Mouse (Mus musculus) gastrocnemius, postnatal 10 days (tissue): ENCODE measurements around the gene Gm20388. TPM values are rescaled to one million over a fixed set of nuclear protein-coding genes. Genes with fewer than 3 reads are reported as not detected.

Experiments used
- DNase-seq: peaks from one replicate; pipeline ENCODE4 v3.0.0; 2021; ENCODE audit warnings: mixed read lengths
- total RNA-seq, 2 experiments: library from RNA; stranded (reverse); gene quantifications; 2 replicates each; pipeline ENCODE4 v1.2.3; 2021

The Gm20388 gene
- total RNA-seq, 2 experiments from 2014 or later, result 2.9 to 6.0 TPM

GRCm38 (mm10) chr8:124089016-124089415, 4178.4 kb downstream of the Gm20388 start:
- DNase-seq, result no peak

GRCm38 (mm10) chr8:124090473-124090872, 4179.8 kb downstream of the Gm20388 start:
- DNase-seq, result no peak

- no peak for DNase-seq
Observed at GRCm38 (mm10) chr8:124098953-124099622, 4188.4 kb downstream of the Gm20388 start.

- DNase-seq, result no peak
Observed at GRCm38 (mm10) chr8:124099623-124099965, 4189.0 kb downstream of the Gm20388 start.

- DNase-seq, result no peak
Observed at GRCm38 (mm10) chr8:124105869-124106268, 4195.2 kb downstream of the Gm20388 start.

- DNase-seq, result no peak
Observed at GRCm38 (mm10) chr8:124106328-124107195, 4195.9 kb downstream of the Gm20388 start.

- DNase-seq, result no peak
Observed at GRCm38 (mm10) chr8:124113108-124113507, 4202.5 kb downstream of the Gm20388 start.

- DNase-seq, result no peak
Observed at GRCm38 (mm10) chr8:124125241-124125640, 4214.6 kb downstream of the Gm20388 start.

GRCm38 (mm10) chr8:124137261-124137660, 4226.6 kb downstream of the Gm20388 start:
- DNase-seq, result no peak

- no peak for DNase-seq
Observed at GRCm38 (mm10) chr8:124140211-124140790, 4229.7 kb downstream of the Gm20388 start.

GRCm38 (mm10) chr8:124140868-124141431, 4230.3 kb downstream of the Gm20388 start:
- DNase-seq, result no peak

GRCm38 (mm10) chr8:124141681-124142391, 4231.2 kb downstream of the Gm20388 start:
- no peak for DNase-seq

GRCm38 (mm10) chr8:124143003-124143402, 4232.4 kb downstream of the Gm20388 start:
- no peak for DNase-seq

GRCm38 (mm10) chr8:124143871-124144618, 4233.4 kb downstream of the Gm20388 start:
- no peak for DNase-seq

GRCm38 (mm10) chr8:124144619-124144980, 4234.0 kb downstream of the Gm20388 start:
- DNase-seq, result no peak

- DNase-seq, result no peak
Observed at GRCm38 (mm10) chr8:124146286-124146685, 4235.6 kb downstream of the Gm20388 start.

- no peak for DNase-seq
Observed at GRCm38 (mm10) chr8:124150009-124150408, 4239.4 kb downstream of the Gm20388 start.

- no peak for DNase-seq
Observed at GRCm38 (mm10) chr8:124150536-124150935, 4239.9 kb downstream of the Gm20388 start.

- DNase-seq, result no peak
Observed at GRCm38 (mm10) chr8:124151881-124152280, 4241.2 kb downstream of the Gm20388 start.

GRCm38 (mm10) chr8:124152771-124153170, 4242.1 kb downstream of the Gm20388 start:
- no peak for DNase-seq

- no peak for DNase-seq
Observed at GRCm38 (mm10) chr8:124156324-124156723, 4245.7 kb downstream of the Gm20388 start.
